Mouse (Mus musculus): ENCODE measurements around the gene Morn3. TPM values are rescaled to one million over a fixed set of nuclear protein-coding genes. Genes with fewer than 3 reads are reported as not detected.

Gene Morn3
- total RNA-seq, 2 experiments from 2014 or later: not detected

GRCm38 (mm10) chr5:123021438-123021837, 25.4 kb downstream of the Morn3 start:
- no peak for DNase-seq

DNA sequence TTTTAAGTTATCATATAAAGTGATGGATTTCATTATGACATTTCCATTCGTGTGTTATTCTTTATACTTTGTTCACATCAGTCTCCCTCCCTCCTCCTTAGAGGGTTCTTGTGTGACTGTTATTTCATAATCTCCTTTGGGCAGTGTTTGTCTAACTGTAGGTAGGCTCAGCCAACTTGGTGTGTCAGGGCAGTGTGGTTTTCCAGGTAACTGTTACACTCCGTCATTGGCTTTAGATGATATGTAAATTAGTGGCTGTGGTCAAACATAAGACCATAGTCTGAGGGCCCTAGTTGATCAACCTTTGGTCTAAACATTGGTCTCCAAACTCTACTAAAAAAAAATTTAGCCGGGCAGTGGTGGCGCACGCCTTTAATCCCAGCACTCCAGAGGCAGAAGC, 26.4 kb downstream of the Morn3 start:
- DNase-seq: no peak

DNA sequence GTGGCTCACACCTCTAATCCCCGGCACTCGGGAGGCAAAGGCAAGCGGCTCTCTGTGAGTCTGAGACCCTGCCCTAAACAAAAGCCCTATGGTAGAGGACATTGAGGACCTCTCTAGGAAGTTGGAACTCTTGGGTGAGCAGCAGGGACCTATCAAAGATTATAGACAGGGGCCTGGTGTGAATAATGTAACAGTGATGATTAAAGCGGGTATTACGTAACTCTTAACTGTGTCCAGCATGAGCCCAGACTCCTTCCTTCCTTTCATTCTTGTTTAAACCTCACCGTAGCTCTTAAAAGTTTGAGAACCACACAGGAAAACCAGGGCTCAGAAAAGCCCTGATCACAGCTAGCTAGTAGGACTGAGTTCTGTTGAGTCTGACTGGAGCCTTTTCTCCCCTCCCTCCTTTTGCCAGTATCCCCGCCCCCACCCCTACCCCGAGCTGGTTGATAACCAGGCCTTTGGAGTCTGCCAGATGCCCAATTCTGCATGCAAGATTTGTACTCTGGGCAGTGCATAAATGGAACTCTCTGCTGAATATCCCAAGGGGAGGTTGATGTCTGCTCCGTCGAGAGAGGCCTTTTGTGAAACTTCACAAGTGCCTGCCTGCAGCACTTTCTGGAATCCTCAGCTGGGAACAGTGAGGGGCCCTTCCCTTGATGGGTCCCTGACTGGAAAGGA, 27.3 kb downstream of the Morn3 start:
- DNase-seq: no peak

- DNase-seq: no peak
These were observed 29.3 kb downstream of the Morn3 start for GRCm38 (mm10) chr5:123017504-123017903.

DNA sequence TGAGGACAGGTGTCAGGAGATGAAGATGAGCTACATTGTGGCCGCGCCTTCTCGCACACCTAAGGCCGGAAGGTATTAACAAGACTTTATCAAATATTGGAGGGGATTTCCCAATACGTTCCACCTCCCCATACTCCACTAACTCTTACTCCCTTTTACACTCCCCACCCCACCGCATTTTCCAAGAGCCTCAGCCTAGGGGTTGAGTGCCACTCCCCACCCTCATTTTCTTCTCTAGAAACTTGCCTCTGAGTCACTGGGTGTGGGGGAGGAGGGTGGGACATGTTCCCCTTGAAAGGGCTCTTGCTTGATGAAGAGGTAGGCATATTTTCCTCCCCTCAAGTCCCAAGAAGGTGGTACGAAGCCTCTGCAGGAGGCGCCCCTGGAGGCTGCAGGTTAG, 30.9 kb downstream of the Morn3 start:
- no peak for DNase-seq

- DNase-seq: peak; percentile 95 to 96
These were observed 31.8 kb downstream of the Morn3 start, which contains the start of gene Orai1 for GRCm38 (mm10) chr5:123014753-123015701. Orai1 (plus strand) TSS chr5:123015074.

GRCm38 (mm10) chr5:123013599-123014315, 33.1 kb downstream of the Morn3 start:
- peak; percentile 65 to 66 for DNase-seq

DNA sequence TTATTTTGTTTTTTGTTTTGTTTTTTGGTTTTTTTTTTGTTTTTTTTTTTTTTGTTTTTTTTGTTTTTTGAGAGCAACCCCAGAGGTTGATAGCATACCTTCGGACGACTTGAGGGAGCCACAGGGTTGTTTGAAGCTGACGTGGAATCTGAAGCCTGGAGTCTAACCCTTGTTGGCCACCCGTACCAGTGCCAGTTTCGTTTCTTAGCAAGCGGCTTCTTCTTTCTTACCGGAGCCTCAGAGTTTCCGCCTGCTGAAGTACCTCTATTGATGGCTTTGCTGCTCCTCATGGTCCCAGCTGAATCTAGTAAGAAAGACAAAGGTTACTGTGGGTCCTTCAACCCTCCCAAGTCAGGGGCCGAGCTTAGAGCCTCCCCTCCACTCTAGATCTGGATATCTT, 35.1 kb downstream of the Morn3 start:
- DNase-seq: no peak

GRCm38 (mm10) chr5:123010806-123011205, 36.0 kb downstream of the Morn3 start:
- no peak for DNase-seq

DNA sequence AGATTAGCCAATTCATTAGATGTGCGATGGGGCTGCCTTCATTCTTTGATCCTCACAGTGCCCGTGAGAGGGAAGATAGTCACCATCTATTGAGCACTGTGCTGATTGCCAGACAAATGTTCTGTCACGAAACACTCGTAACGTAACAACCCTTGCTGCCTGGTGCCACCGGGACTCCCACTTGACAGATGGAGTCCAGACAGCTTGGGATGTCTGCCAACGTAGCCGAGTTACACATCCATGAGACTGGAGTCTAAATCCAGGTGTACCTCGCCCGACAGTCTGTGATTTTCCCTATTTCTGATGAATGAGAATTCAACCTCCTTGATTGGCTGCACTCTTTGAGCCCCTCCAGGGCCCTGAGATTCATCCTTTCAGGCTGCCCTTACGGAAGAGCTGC, 36.9 kb downstream of the Morn3 start:
- DNase-seq: no peak

DNA sequence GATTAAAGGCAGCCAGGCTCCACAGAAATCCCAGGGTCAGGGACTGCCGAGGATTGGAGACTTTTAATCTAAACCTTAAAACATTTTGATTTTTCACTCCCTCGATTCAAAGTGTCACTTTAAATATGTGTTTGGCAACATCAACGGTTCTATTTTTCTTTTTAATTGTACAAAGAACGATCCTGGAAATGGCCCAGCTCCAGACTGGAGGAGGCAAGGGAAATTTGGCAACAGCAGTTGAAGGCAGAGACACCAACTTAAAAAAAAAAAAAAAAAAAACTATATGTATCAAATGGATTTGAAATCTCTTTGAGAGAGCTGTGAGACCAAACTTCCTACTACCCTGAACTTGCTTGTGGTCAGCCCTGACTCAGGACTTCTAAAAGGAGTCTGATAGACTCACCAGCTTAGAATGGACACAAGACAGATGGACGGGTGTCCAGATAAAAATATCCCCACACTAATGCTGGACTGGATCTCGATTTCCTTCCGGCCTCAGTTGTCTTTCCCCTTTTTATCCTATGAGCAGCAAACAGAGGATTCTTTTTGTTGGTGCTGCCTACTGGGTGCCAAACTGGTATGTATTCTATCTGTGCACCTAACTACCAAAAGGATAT, 37.8 kb downstream of the Morn3 start:
- no peak for DNase-seq

- no peak for DNase-seq
These were observed 40.9 kb downstream of the Morn3 start for GRCm38 (mm10) chr5:123005716-123006592.

GRCm38 (mm10) chr5:123000901-123001300, 45.9 kb downstream of the Morn3 start:
- no peak for DNase-seq

GRCm38 (mm10) chr5:122997205-122998204, 49.3 kb downstream of the Morn3 start:
- DNase-seq: peak in 1 of 2 experiments; percentile 75

DNA sequence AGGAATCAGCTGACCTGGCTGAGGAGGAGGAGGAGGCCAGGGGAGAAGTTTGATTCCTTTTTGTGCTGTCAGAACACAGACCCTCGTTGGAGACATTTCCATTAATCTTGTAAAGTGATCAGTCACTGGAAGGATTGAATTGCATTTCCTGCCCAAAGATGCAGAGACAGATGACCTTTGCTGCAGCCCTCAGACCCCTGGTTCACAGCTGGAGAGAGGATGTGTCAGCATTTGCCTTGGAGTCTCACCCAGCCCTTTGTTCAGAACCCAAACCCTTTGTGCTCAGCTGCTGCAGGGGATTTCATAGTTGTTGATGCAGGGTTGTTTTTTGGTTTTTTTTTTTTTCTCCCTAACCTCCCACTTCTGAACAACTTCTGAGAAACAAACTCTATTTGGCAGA, 51.9 kb downstream of the Morn3 start:
- no peak for DNase-seq

DNA sequence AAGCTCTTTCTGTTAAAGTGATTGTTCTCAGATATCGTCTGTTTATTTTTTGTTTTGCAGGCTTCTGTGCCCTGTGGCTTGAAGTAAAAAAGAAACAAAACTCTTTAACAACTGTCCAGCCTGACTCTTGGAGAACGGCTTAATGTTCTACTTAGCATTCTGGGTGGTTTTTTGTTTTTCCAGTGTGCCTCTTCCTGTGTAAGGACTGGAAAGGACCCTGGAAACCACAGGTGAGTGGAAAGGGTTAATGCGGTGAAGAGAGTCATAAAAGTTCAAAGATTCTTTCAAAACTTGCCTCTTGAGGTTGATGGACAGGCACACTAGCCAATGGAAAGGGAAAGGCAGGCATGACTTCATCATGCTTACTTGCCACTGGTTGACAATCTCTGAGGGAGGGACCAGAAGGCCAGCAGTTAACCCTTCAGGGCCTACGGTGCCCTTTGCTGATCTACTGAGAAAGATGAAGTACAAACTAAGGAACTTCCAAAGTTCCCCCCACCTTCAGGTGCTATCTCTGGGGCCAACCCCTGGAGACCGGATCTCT, 52.4 kb downstream of the Morn3 start:
- DNase-seq: peak; percentile 67 to 71

GRCm38 (mm10) chr5:122993811-122994210, 53.0 kb downstream of the Morn3 start:
- no peak for DNase-seq

GRCm38 (mm10) chr5:122991350-122992004, 55.3 kb downstream of the Morn3 start:
- no peak for DNase-seq

Data from layer of hippocampus, postnatal 36 days (tissue).